Mouse (Mus musculus) spleen, adult 2 months (tissue): ENCODE measurements around the gene Fam243.

Experiments used
- CTCF ChIP-seq: fragments of 200-500 bp; IDR thresholded peaks from 2 replicates; pipeline ENCODE4 v1.5.1; 2011; ENCODE audit warnings: mild to moderate bottlenecking, inconsistent platforms; ENCODE audit not compliant: insufficient read depth, insufficient read length, insufficient replicate concordance; ENCODE audit errors: extremely low read depth
- POLR2A ChIP-seq: fragments of 200-500 bp; IDR thresholded peaks from 2 replicates; pipeline ENCODE4 v1.6.1; 2011; ENCODE audit warnings: low read depth, low read length, inconsistent platforms

GRCm38 (mm10) chr16:92294267-92294970, 26.8 kb downstream of the Fam243 start:
- TF ChIP-seq CTCF = no peak
- no peak for TF ChIP-seq POLR2A
